Comparison of ENCODE assay signal across 8 mouse cellular contexts in genomic region chr11:45926640-45927082, GRCm38 (mm10). TPM values are rescaled to one million over a fixed set of nuclear protein-coding genes. Genes with fewer than 3 reads are reported as not detected.
DNase-seq lines count a peak whose midpoint lies in the region; ATAC-seq lines count a peak whose summit lies in the region.

No protein-coding gene starts in this region.

- H3K36me3 ChIP-seq in intestine, embryonic 16.5 days (ENCODE audit: control insufficient read depth, insufficient read depth, low read length): no peaks in the 10 kb centered on the region
- peaks cover 20% of the 10 kb centered on the region for H3K36me3 ChIP-seq in midbrain, embryonic 10.5 days

- H3K27me3 ChIP-seq in intestine, embryonic 16.5 days (replicated peaks; ENCODE audit: control insufficient read depth, insufficient read depth, low read length): no peaks in the 10 kb centered on the region
- no peaks in the 10 kb centered on the region for H3K27me3 ChIP-seq in midbrain, embryonic 10.5 days (ENCODE audit: low read depth, poor library complexity, severe bottlenecking)

- peak; percentile 97 for ATAC-seq in intestine, embryonic 16.5 days

- H3K9me3 ChIP-seq in intestine, embryonic 16.5 days (ENCODE audit: control insufficient read depth, low read length): no peaks in the 10 kb centered on the region
- H3K9me3 ChIP-seq in midbrain, embryonic 10.5 days (replicated peaks): no peaks in the 10 kb centered on the region

- no peaks in the 10 kb centered on the region for H3K4me1 ChIP-seq in intestine, embryonic 16.5 days (ENCODE audit: control insufficient read depth, insufficient read depth, low read length)
- H3K4me1 ChIP-seq in midbrain, embryonic 10.5 days: peaks cover 26% of the 10 kb centered on the region

- peak overlapping the region; percentile 67 for H3K4me2 ChIP-seq in intestine, embryonic 16.5 days (ENCODE audit: low read depth, low read length)

- H3K4me3 ChIP-seq in intestine, embryonic 16.5 days (ENCODE audit: low read length): peak overlapping the region; percentile 53
- peak overlapping the region; percentile 55 for H3K4me3 ChIP-seq in midbrain, embryonic 10.5 days

- peak; percentile 43 to 60 for DNase-seq in urinary bladder, adult 18-20 months (ENCODE audit: low spot score in 2 of 2)
- DNase-seq in urinary bladder, postnatal 10 days (ENCODE audit: low spot score): no peak
- DNase-seq in embryo, embryonic 9.5 days (ENCODE audit: extremely low spot score): peak; percentile 88
- peak; percentile 48 to 81 for DNase-seq in gastrocnemius, postnatal 4 days (ENCODE audit: low spot score in 2 of 2)
- peak; percentile 72 to 75 for DNase-seq in left cerebral cortex, postnatal 36 days (ENCODE audit: low spot score in 2 of 2)
- DNase-seq in midbrain, embryonic 10.5 days (ENCODE audit: low spot score): peak; percentile 84
- DNase-seq in right cerebral cortex, postnatal 36 days (ENCODE audit: low spot score in 2 of 2): peak; percentile 50 to 61

- under 1% methylated on average over 9 of the region's 9 CpGs for WGBS in intestine, embryonic 16.5 days
- under 1% methylated on average over 9 of the region's 9 CpGs for WGBS in midbrain, embryonic 10.5 days

- H3K9ac ChIP-seq in intestine, embryonic 16.5 days (ENCODE audit: low read depth, low read length): peak overlapping the region; percentile 68

- H3K27ac ChIP-seq in intestine, embryonic 16.5 days (ENCODE audit: low read length): no peak overlapping the region
- H3K27ac ChIP-seq in midbrain, embryonic 10.5 days (replicated peaks): peak overlapping the region; percentile 83

- intact Hi-C loops in left cerebral cortex, postnatal 36 days (cut with DNase I): no loop called here

RNA-seq across cellular contexts. Expression of gene Lsm11, which starts 18.1 kb away (rescaled TPM):
- total RNA-seq in gastrocnemius, postnatal 4 days (2021): 1 to 10 TPM; 4.9 to 5.6 TPM
- polyA plus RNA-seq in intestine, embryonic 16.5 days (2015; fragmentation: Nextera tagmentation; extraction: Ambion mirVana): 4.4 and 4.5 TPM in 2 replicates
- total RNA-seq in left cerebral cortex, postnatal 36 days (2021): 10 to 100 TPM; 23.8 to 25.4 TPM
- polyA plus RNA-seq in midbrain, embryonic 10.5 days (2016; fragmentation: Nextera tagmentation; extraction: Ambion mirVana): 7.3 and 9.1 TPM in 2 replicates

RNA-seq across cellular contexts. Expression of gene Thg1l, which starts 28.6 kb away (rescaled TPM):
- 1 to 10 TPM; 7.5 to 9.4 TPM for total RNA-seq in gastrocnemius, postnatal 4 days (2021)
- 12.2 and 13.5 TPM in 2 replicates for polyA plus RNA-seq in intestine, embryonic 16.5 days (2015; fragmentation: Nextera tagmentation; extraction: Ambion mirVana)
- 10 to 100 TPM in 1 of 2 experiments, 1 to 10 TPM in 1; 10.0 to 12.4 TPM for total RNA-seq in left cerebral cortex, postnatal 36 days (2021)
- 18.2 and 18.3 TPM in 2 replicates for polyA plus RNA-seq in midbrain, embryonic 10.5 days (2016; fragmentation: Nextera tagmentation; extraction: Ambion mirVana)

RNA-seq across cellular contexts. Expression of gene Sox30, which starts 53.4 kb away (rescaled TPM):
- under 1 TPM; 0.29 to 0.32 TPM for total RNA-seq in gastrocnemius, postnatal 4 days (2021)
- 0.06 and 0.09 TPM in 2 replicates for polyA plus RNA-seq in intestine, embryonic 16.5 days (2015; fragmentation: Nextera tagmentation; extraction: Ambion mirVana)
- total RNA-seq in left cerebral cortex, postnatal 36 days (2021): under 1 TPM in 1 of 2 experiments, not detected in 1; 0.10 TPM
- polyA plus RNA-seq in midbrain, embryonic 10.5 days (2016; fragmentation: Nextera tagmentation; extraction: Ambion mirVana): 0.05 and 0.09 TPM in 2 replicates
